Mouse (Mus musculus) liver, postnatal 0 days (tissue): ENCODE results near the gene Syna. TPM values are rescaled to one million over a fixed set of nuclear protein-coding genes. Genes with fewer than 3 reads are reported as not detected.

Experiments
- ATAC-seq: fragments of 200-750 bp; cut with Nextera tagmentation; 2 replicates; pipeline ENCODE4 v1.8.0; 2017; ENCODE audit warnings: mild to moderate bottlenecking, moderate library complexity
- DNase-seq: peaks from one replicate; pipeline ENCODE4 v3.0.0-alpha.2; 2016
- H3K27ac ChIP-seq: fragments of 300-500 bp; sonication (generic); 2 replicates; pipeline ENCODE4 v1.5.1; 2014; ENCODE audit warnings: antibody characterized with exemption, moderate library complexity, mild to moderate bottlenecking, low read depth
- H3K27me3 ChIP-seq: fragments of 300-500 bp; sonication (generic); 2 replicates; pipeline ENCODE4 v1.6.1; 2014; ENCODE audit warnings: low read length, control low read depth, mixed read lengths; ENCODE audit not compliant: insufficient read depth
- H3K36me3 ChIP-seq: fragments of 300-500 bp; sonication (generic); replicated peaks from 2 replicates; pipeline ENCODE4 v1.6.1; 2014; ENCODE audit warnings: mild to moderate bottlenecking, control low read depth, low read length, moderate library complexity, mixed read lengths; ENCODE audit not compliant: insufficient read depth
- H3K4me1 ChIP-seq: fragments of 300-500 bp; sonication (generic); 2 replicates; pipeline ENCODE4 v1.6.1; 2014; ENCODE audit warnings: antibody characterized with exemption, mild to moderate bottlenecking, control low read depth; ENCODE audit not compliant: insufficient read depth
- H3K4me2 ChIP-seq: fragments of 300-500 bp; sonication (generic); 2 replicates; pipeline ENCODE4 v1.6.1; 2014; ENCODE audit warnings: low read depth, mild to moderate bottlenecking, low read length, moderate library complexity, mixed read lengths
- H3K4me3 ChIP-seq: fragments of 300-500 bp; sonication (generic); 2 replicates; pipeline ENCODE4 v1.5.1; 2014; ENCODE audit warnings: low read depth, low read length
- H3K9ac ChIP-seq: fragments of 300-500 bp; sonication (generic); replicated peaks from 2 replicates; pipeline ENCODE4 v1.6.1; 2014; ENCODE audit warnings: mild to moderate bottlenecking, moderate library complexity
- H3K9me3 ChIP-seq: fragments of 300-500 bp; sonication (generic); 2 replicates; pipeline ENCODE4 v1.6.1; 2016; ENCODE audit warnings: mild to moderate bottlenecking, control low read depth, low read length, mixed read lengths
- CTCF ChIP-seq: sonication (generic); IDR thresholded peaks from 2 replicates; pipeline ENCODE4 v1.5.1; 2016; ENCODE audit warnings: antibody characterized with exemption, low read depth
- EP300 ChIP-seq: IDR thresholded peaks from 2 replicates; pipeline ENCODE4 v1.6.1; 2016; ENCODE audit warnings: antibody characterized with exemption, low read depth, mild to moderate bottlenecking
- WGBS: fragments of 180-500 bp; shearing (Covaris S2); extraction: QIAGEN DNeasy Blood & Tissue Kit; methylation state at CpG from one replicate; pipeline ENCODE4 v1.1.7; 2014; ENCODE audit not compliant: insufficient replicate concordance; 5-methylcytosine and 5-hydroxymethylcytosine counted together
- polyA plus RNA-seq: library from polyadenylated mRNA; unstranded; fragments of >200 nt; fragmentation: Nextera tagmentation; extraction: Ambion mirVana; gene quantifications from 2 replicates; pipeline ENCODE4 v1.2.1, GENCODE M21; 2015

The Syna gene
- polyA plus RNA-seq, 1 experiment from 2014 or later: not detected

- no peaks in the 10 kb centered on the region for H3K27me3 ChIP-seq
- no peak for ATAC-seq
- 86% methylated on average over 15 of the region's 15 CpGs for WGBS
These were observed 33.8 kb downstream of the Syna start for GRCm38 (mm10) chr5:134525971-134526711.

GRCm38 (mm10) chr5:134523728-134524127 is 36.2 kb downstream of the Syna start:
- H3K4me1 ChIP-seq: peaks cover 7% of the 10 kb centered on the region; the same call in 1 of the 2 replicates
- ATAC-seq (no peak), DNase-seq (no peak)
- no peaks in the 10 kb centered on the region for H3K9me3 ChIP-seq
- no peak overlapping the region for H3K4me3 ChIP-seq
- no peak overlapping the region for H3K27ac ChIP-seq
- 83% methylated on average over 5 of the region's 5 CpGs for WGBS
- no peak overlapping the region for H3K9ac ChIP-seq
- TF ChIP-seq CTCF (no peak), EP300 (no peak)
- no peaks in the 10 kb centered on the region for H3K27me3 ChIP-seq
- H3K4me2 ChIP-seq: no peak overlapping the region
- H3K36me3 ChIP-seq: no peaks in the 10 kb centered on the region

More at GRCm38 (mm10) chr5:134525971-134526711, 33.8 kb downstream of the Syna start:
- no peaks in the 10 kb centered on the region for H3K36me3 ChIP-seq
- DNase-seq: no peak
- peak; percentile 48 for TF ChIP-seq CTCF
- no peak for TF ChIP-seq EP300
- no peak overlapping the region for H3K9ac ChIP-seq
- H3K4me1 ChIP-seq: peaks cover 10% of the 10 kb centered on the region; the same call in 1 of the 2 replicates
- no peaks in the 10 kb centered on the region for H3K9me3 ChIP-seq
- no peak overlapping the region for H3K4me2 ChIP-seq
- H3K27ac ChIP-seq: no peak overlapping the region
- no peak overlapping the region for H3K4me3 ChIP-seq

- Histone ChIP-seq H3K4me1 (peaks cover 6% of the 10 kb centered on the region; the same call in 1 of the 2 replicates), H3K9ac (no peak overlapping the region), H3K27ac (no peak overlapping the region), H3K27me3 (no peaks in the 10 kb centered on the region), H3K4me2 (no peak overlapping the region), H3K9me3 (no peaks in the 10 kb centered on the region), H3K4me3 (no peak overlapping the region), H3K36me3 (no peaks in the 10 kb centered on the region)
- no peak for ATAC-seq
- no peak for DNase-seq
- TF ChIP-seq EP300 (no peak), CTCF (no peak)
- 86% methylated on average over 26 of the region's 26 CpGs for WGBS
These were observed 37.4 kb downstream of the Syna start for GRCm38 (mm10) chr5:134522524-134522923.

GRCm38 (mm10) chr5:134521806-134522205 is 38.2 kb downstream of the Syna start:
- peak overlapping the region; percentile 13; the same call in 1 of the 2 replicates for H3K4me2 ChIP-seq
- no peaks in the 10 kb centered on the region for H3K9me3 ChIP-seq
- TF ChIP-seq CTCF (no peak), EP300 (no peak)
- 37% methylated on average over 7 of the region's 7 CpGs for WGBS
- H3K4me3 ChIP-seq: no peak overlapping the region
- ATAC-seq (peak; percentile 57; the same call in 1 of the 2 replicates), DNase-seq (peak; percentile 54)
- no peaks in the 10 kb centered on the region for H3K27me3 ChIP-seq
- H3K4me1 ChIP-seq: peaks cover 6% of the 10 kb centered on the region; the same call in 1 of the 2 replicates
- no peak overlapping the region for H3K9ac ChIP-seq
- no peaks in the 10 kb centered on the region for H3K36me3 ChIP-seq
- no peak overlapping the region for H3K27ac ChIP-seq

GRCm38 (mm10) chr5:134521131-134521530 is 38.8 kb downstream of the Syna start:
- Histone ChIP-seq H3K27me3 (no peaks in the 10 kb centered on the region), H3K9ac (no peak overlapping the region), H3K27ac (no peak overlapping the region), H3K4me2 (no peak overlapping the region), H3K4me3 (no peak overlapping the region), H3K9me3 (no peaks in the 10 kb centered on the region), H3K36me3 (0 out of 2 replicates have a peak, but pooled peaks cover under 1% of the 10 kb centered on the region), H3K4me1 (peaks cover 6% of the 10 kb centered on the region; the same call in 1 of the 2 replicates)
- DNase-seq (no peak), ATAC-seq (no peak)
- 87% methylated on average over 2 of the region's 2 CpGs for WGBS
- no peak for TF ChIP-seq CTCF
- TF ChIP-seq EP300: no peak

GRCm38 (mm10) chr5:134520120-134520519 is 39.9 kb downstream of the Syna start:
- peaks cover 6% of the 10 kb centered on the region; the same call in 1 of the 2 replicates for H3K4me1 ChIP-seq
- H3K4me3 ChIP-seq: no peak overlapping the region
- no peak overlapping the region for H3K27ac ChIP-seq
- H3K27me3 ChIP-seq: no peaks in the 10 kb centered on the region
- ATAC-seq (no peak), DNase-seq (no peak)
- H3K36me3 ChIP-seq: peaks cover 2% of the 10 kb centered on the region; the same call in 1 of the 2 replicates
- no peaks in the 10 kb centered on the region for H3K9me3 ChIP-seq
- no peak overlapping the region for H3K9ac ChIP-seq
- TF ChIP-seq CTCF (no peak), EP300 (no peak)
- H3K4me2 ChIP-seq: no peak overlapping the region
- 40% methylated on average over 4 of the region's 4 CpGs for WGBS
